Mouse (Mus musculus) central nervous system, embryonic 14 days (tissue): ENCODE results near the gene Sik1. TPM values are rescaled to one million over a fixed set of nuclear protein-coding genes. Genes with fewer than 3 reads are reported as not detected.

ENCODE experiments used
- polyA plus RNA-seq: library from polyadenylated mRNA; depleted of rRNA; stranded (reverse); fragments of >200 nt; gene quantifications from 2 replicates; pipeline ENCODE4 v1.2.3, GENCODE M21; 2012; rRNA removed

Sik1 gene
- polyA plus RNA-seq, result 17.1 and 17.2 TPM in 2 replicates

DNA sequence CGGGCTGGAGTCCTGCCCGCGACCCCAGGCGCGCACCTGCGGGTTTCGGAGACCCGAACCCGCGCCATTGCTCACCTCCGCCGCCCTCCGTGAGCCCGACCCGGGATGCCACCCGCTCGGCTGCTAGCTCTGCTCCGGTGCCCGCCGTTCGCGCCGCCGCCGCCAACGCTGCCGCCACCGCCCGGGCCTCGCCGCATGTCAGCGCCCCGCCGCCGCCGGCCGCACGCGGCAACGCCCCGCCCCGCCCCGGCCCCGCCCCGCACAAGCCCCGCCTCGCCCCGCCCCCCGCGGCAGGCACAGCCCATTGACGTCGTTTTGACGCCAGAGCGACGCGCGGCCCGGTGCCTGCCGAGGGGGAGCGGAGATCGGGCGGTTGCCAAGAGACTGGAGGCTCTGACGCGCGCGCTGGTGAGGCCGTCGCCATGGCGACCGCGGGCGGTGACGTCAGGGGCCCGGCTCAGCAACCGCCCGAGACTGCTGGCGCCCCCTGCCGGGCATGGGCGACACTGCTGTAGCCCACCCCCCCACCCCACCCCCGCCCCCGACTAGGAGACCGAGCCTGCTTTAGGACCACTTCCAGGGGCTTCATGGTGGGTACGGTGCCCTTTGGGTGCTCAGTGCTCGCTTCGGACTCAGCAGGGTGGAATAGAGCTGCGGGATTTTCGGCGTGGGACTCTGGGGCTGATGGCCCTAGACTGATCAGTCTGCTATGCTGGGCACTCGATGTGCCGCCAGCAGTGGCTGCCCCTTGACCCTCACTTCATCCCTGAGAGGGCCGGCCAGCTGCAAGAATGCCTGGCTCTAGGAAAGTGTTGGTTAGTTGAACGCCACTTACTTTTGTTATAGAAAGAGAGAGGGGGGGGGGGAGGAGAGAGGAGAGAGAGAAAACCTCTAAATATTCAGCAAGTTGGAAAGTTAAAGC lies at the start of gene Sik1:
TSS of gene Sik1 (minus strand) at position 208 of the 922 bp plus-strand sequence.

Other genes starting within 250 kb of the Sik1 start
- 6.3 and 7.1 TPM in 2 replicates for gene Cbs, start 218.6 kb downstream of the Sik1 start, polyA plus RNA-seq
- gene U2af1, start 196.9 kb downstream of the Sik1 start, polyA plus RNA-seq, result 291 and 292 TPM in 2 replicates
- gene Cryaa, start 178.0 kb downstream of the Sik1 start, polyA plus RNA-seq, result not detected in 2 replicates
- 28.9 and 31.5 TPM in 2 replicates for gene Rrp1b, start 180.3 kb upstream of the Sik1 start, polyA plus RNA-seq
- 0.50 and 0.51 TPM in 2 replicates for gene Hsf2bp, start 180.5 kb upstream of the Sik1 start, polyA plus RNA-seq